Mouse (Mus musculus) megakaryocyte, embryonic 14.5 days (primary cell): Measurements from ENCODE around the gene Rad54l2.

ENCODE experiments used
- FLI1 ChIP-seq: IDR thresholded peaks from 2 replicates; pipeline ENCODE4 v1.6.1; 2012; ENCODE audit warnings: low read length, inconsistent platforms, mixed read lengths
- GATA1 ChIP-seq: IDR thresholded peaks from 3 replicates; pipeline ENCODE4 v1.6.1; 2012; ENCODE audit warnings: mixed read lengths, low read length, inconsistent platforms, borderline replicate concordance

DNA sequence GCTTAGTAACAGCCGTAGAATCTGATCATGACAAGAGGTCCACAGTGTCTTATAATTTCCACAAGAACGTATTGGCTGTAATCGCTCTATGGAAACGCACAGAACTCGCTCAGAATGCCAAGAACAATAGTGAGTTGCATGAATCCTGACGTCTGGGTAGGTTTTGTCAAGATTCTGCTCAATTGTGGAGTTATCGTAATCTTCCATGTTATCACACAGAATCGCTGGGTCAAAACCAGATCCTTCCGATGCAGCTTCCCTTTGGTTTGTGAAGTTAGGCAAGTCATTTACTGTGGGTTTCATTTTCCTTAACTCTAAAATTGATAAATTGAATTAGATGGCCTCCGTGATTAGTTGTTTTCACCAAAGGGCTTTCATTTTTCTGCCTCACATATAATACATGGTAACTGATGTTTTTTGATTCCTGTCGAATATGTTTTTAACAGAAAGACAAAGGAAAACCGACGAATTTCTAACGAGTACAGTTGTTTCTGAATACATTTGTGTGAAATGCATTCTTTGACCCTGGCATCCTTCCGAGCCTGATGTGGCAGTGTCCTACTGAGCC lies 32.1 kb upstream of the Rad54l2 start:
- TF ChIP-seq GATA1 = no peak
- TF ChIP-seq FLI1 = no peak
